Mouse (Mus musculus) olfactory bulb, adult 2 months (tissue): ENCODE data around the gene Ttll3.

Experiments
- CTCF ChIP-seq: fragments of 200-500 bp; IDR thresholded peaks from 2 replicates; pipeline ENCODE4 v1.5.1; 2012; ENCODE audit warnings: low read depth, mild to moderate bottlenecking, low read length, moderate library complexity; ENCODE audit not compliant: insufficient read depth
- POLR2A ChIP-seq: fragments of 200-500 bp; IDR thresholded peaks from 2 replicates; pipeline ENCODE4 v1.6.1; 2012; ENCODE audit warnings: mild to moderate bottlenecking, low read depth, low read length, moderate library complexity; ENCODE audit not compliant: insufficient read depth

DNA sequence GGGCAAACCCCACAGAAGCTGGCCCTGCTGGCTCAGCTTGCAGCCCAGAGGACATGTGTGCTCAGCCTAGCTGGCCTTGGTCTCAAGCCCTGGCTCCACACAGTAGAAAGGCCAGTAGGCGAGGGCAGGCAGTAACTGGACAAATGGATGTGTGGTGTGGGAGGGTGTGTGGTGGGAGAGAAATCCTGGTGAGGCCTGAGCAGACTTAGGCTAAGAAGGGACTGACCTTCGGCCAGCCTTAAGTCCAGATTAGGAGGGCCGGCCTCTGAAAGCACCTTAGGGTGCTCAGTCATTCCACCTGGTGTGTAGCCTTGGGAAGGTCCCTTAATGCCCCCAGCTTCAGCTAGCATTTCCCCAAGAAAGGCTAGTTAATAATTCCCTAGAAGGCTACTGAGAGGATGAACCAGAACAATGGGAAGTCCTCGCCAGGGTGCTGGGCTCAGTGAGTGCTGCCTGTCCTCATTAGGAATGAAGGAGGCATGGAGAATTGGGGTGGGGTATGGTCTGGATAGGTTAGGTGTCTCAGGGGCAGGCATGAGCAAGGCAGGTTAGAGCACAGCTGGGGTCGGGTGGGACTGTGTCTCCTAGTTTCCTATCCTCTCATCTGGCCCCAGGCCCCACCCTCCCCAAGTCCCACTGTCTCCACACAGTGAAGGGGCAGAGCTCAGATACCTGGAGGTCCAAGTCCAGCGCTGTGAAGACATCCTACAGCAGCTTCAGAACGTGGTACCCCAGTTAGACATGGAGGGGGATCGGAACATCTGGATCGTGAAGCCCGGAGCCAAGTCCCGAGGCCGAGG, 15.8 kb downstream of the Ttll3 start:
- TF ChIP-seq CTCF (no peak), POLR2A (no peak)
